Mouse (Mus musculus) cerebellum, adult 2 months (tissue): ENCODE measurements around the gene Pax5. TPM values are rescaled to one million over a fixed set of nuclear protein-coding genes. Genes with fewer than 3 reads are reported as not detected.
A peak's percentile ranks its signal among the peaks of the same experiment; 100 is the strongest.

ENCODE experiments used
- DNase-seq, 2 experiments: peaks; one replicate each; pipeline ENCODE4 v3.0.0; 2021
- H3K27ac ChIP-seq: fragments of 200-500 bp; 2 replicates; pipeline ENCODE4 v1.5.1; 2012; ENCODE audit warnings: low read length, control low read depth, inconsistent platforms; ENCODE audit not compliant: insufficient read depth
- H3K27me3 ChIP-seq: fragments of 200-500 bp; 2 replicates; pipeline ENCODE4 v1.6.1; 2012; ENCODE audit warnings: inconsistent platforms, mild to moderate bottlenecking, low read length, moderate library complexity; ENCODE audit not compliant: control insufficient read depth, insufficient read depth
- H3K4me1 ChIP-seq: fragments of 200-500 bp; 2 replicates; pipeline ENCODE4 v1.6.1; 2011; ENCODE audit warnings: low read length; ENCODE audit not compliant: control insufficient read depth, insufficient read depth
- H3K4me3 ChIP-seq: fragments of 200-500 bp; replicated peaks from 2 replicates; pipeline ENCODE3; 2011; ENCODE audit warnings: mild to moderate bottlenecking, low read depth, low read length, control low read depth; ENCODE audit not compliant: insufficient read depth
- CTCF ChIP-seq: fragments of 200-500 bp; IDR thresholded peaks from 2 replicates; pipeline ENCODE4 v1.5.1; 2011; ENCODE audit warnings: low read depth, mild to moderate bottlenecking, control low read depth, low read length, moderate library complexity, borderline replicate concordance; ENCODE audit not compliant: insufficient read depth
- POLR2A ChIP-seq: fragments of 200-500 bp; IDR thresholded peaks from 2 replicates; pipeline ENCODE4 v1.6.1; 2011; ENCODE audit warnings: low read length, control low read depth, borderline replicate concordance; ENCODE audit not compliant: insufficient read depth
- WGBS: fragments of 180-500 bp; shearing (Covaris S2); methylation state at CpG from one replicate; pipeline ENCODE4 v1.1.7; 2018; 5-methylcytosine and 5-hydroxymethylcytosine counted together
- polyA plus RNA-seq: library from polyadenylated mRNA; depleted of rRNA; stranded (reverse); fragments of >200 nt; gene quantifications from 2 replicates; pipeline ENCODE4 v1.2.3, GENCODE M21; 2012

Gene Pax5
- polyA plus RNA-seq, 1 experiment = 0.13 TPM

GRCm38 (mm10) chr4:44525336-44525735, 185.0 kb downstream of the Pax5 start:
- 38% methylated on average over 3 of the region's 3 CpGs for WGBS
- no peak overlapping the region for H3K4me3 ChIP-seq
- no peak for DNase-seq
- no peaks in the 10 kb centered on the region for H3K27me3 ChIP-seq
- no peaks in the 10 kb centered on the region for H3K4me1 ChIP-seq
- H3K27ac ChIP-seq = no peak overlapping the region
- TF ChIP-seq CTCF (no peak), POLR2A (no peak)

- WGBS = 25% methylated on average over 11 of the region's 11 CpGs
- H3K27ac ChIP-seq = no peak overlapping the region
- H3K4me1 ChIP-seq = no peaks in the 10 kb centered on the region
- no peaks in the 10 kb centered on the region for H3K27me3 ChIP-seq
- TF ChIP-seq POLR2A = no peak
- no peak for TF ChIP-seq CTCF
- no peak overlapping the region for H3K4me3 ChIP-seq
- DNase-seq = peak in 1 of 2 experiments; percentile 26
These were observed 191.4 kb downstream of the Pax5 start for GRCm38 (mm10) chr4:44518923-44519322.

- DNase-seq = no peak
- Histone ChIP-seq H3K4me1 (no peaks in the 10 kb centered on the region), H3K4me3 (no peak overlapping the region), H3K27me3 (no peaks in the 10 kb centered on the region; the same call in 1 of the 2 replicates), H3K27ac (no peak overlapping the region)
- 48% methylated on average over 4 of the region's 4 CpGs for WGBS
- no peak for TF ChIP-seq CTCF
- TF ChIP-seq POLR2A = no peak
These were observed 196.3 kb downstream of the Pax5 start for GRCm38 (mm10) chr4:44513981-44514380.

GRCm38 (mm10) chr4:44511682-44512081, 198.6 kb downstream of the Pax5 start:
- H3K4me1 ChIP-seq = no peaks in the 10 kb centered on the region
- no peak for TF ChIP-seq CTCF
- TF ChIP-seq POLR2A = no peak
- H3K27ac ChIP-seq = no peak overlapping the region
- 19% methylated on average over 7 of the region's 7 CpGs for WGBS
- H3K27me3 ChIP-seq = no peaks in the 10 kb centered on the region; the same call in 1 of the 2 replicates
- no peak for DNase-seq
- H3K4me3 ChIP-seq = no peak overlapping the region

- Histone ChIP-seq H3K27me3 (no peaks in the 10 kb centered on the region; the same call in 1 of the 2 replicates), H3K4me3 (no peak overlapping the region), H3K27ac (no peak overlapping the region), H3K4me1 (no peaks in the 10 kb centered on the region)
- no peak for DNase-seq
- TF ChIP-seq POLR2A = no peak
- TF ChIP-seq CTCF = no peak
- 38% methylated on average over 25 of the region's 25 CpGs for WGBS
These were observed 201.7 kb downstream of the Pax5 start for GRCm38 (mm10) chr4:44508386-44509226.

GRCm38 (mm10) chr4:44507861-44508260, 202.4 kb downstream of the Pax5 start:
- H3K27ac ChIP-seq = no peak overlapping the region
- 40% methylated on average over 14 of the region's 14 CpGs for WGBS

GRCm38 (mm10) chr4:44504998-44505397, 205.3 kb downstream of the Pax5 start:
- H3K27ac ChIP-seq = no peak overlapping the region
- H3K4me3 ChIP-seq = no peak overlapping the region
- H3K27me3 ChIP-seq = no peaks in the 10 kb centered on the region
- WGBS = 83% methylated on average over 7 of the region's 7 CpGs
- no peak for TF ChIP-seq CTCF
- TF ChIP-seq POLR2A = no peak
- DNase-seq = no peak
- no peaks in the 10 kb centered on the region for H3K4me1 ChIP-seq

More at GRCm38 (mm10) chr4:44507861-44508260, 202.4 kb downstream of the Pax5 start:
- Histone ChIP-seq H3K4me3 (no peak overlapping the region), H3K4me1 (no peaks in the 10 kb centered on the region), H3K27me3 (no peaks in the 10 kb centered on the region; the same call in 1 of the 2 replicates)
- DNase-seq = no peak
- TF ChIP-seq CTCF (no peak), POLR2A (no peak)
